ENCODE assay signal across 8 mouse cellular contexts in genomic region chr8:125292933-125293591, GRCm38 (mm10).
DNase-seq lines count a peak whose midpoint lies in the region; ATAC-seq and TF ChIP-seq lines count a peak whose summit lies in the region.

No protein-coding gene starts in this region.

- no peak overlapping the region for H3K4me2 ChIP-seq in forebrain, postnatal 0 days (ENCODE audit: low read depth)
- H3K4me2 ChIP-seq in heart, postnatal 0 days (ENCODE audit: low read depth, low read length) = no peak overlapping the region
- no peak overlapping the region for H3K4me2 ChIP-seq in midbrain, embryonic 16.5 days (ENCODE audit: low read length)

- no peaks in the 10 kb centered on the region for H3K27me3 ChIP-seq in forebrain, postnatal 0 days (ENCODE audit: insufficient read depth, low read length)
- no peaks in the 10 kb centered on the region for H3K27me3 ChIP-seq in heart, postnatal 0 days (ENCODE audit: control insufficient read depth, insufficient read depth, low read length)
- no peaks in the 10 kb centered on the region for H3K27me3 ChIP-seq in midbrain, embryonic 16.5 days (ENCODE audit: control insufficient read depth, insufficient read depth, low read depth, low read length)

- H3K9me3 ChIP-seq in forebrain, postnatal 0 days (ENCODE audit: low read length) = no peaks in the 10 kb centered on the region
- H3K9me3 ChIP-seq in heart, postnatal 0 days (replicated peaks; ENCODE audit: control insufficient read depth, low read length) = no peaks in the 10 kb centered on the region
- no peaks in the 10 kb centered on the region for H3K9me3 ChIP-seq in midbrain, embryonic 16.5 days (replicated peaks; ENCODE audit: control insufficient read depth, low read length, poor library complexity, severe bottlenecking)

- no peaks in the 10 kb centered on the region for H3K4me1 ChIP-seq in forebrain, postnatal 0 days (ENCODE audit: insufficient read depth)
- peaks cover 38% of the 10 kb centered on the region for H3K4me1 ChIP-seq in heart, postnatal 0 days (ENCODE audit: control insufficient read depth, insufficient read depth)
- H3K4me1 ChIP-seq in midbrain, embryonic 16.5 days (ENCODE audit: control insufficient read depth, insufficient read depth, low read length) = no peaks in the 10 kb centered on the region; the same call in 1 of the 2 replicates

- peak; percentile 23 for DNase-seq in ovary, postnatal 36 days (ENCODE audit: low spot score)
- no peak for DNase-seq in ovary, adult 18-20 months (ENCODE audit: low spot score)
- DNase-seq in forebrain, postnatal 0 days = peak; percentile 47
- peak; percentile 92 for DNase-seq in heart, postnatal 0 days (ENCODE audit: low spot score)
- DNase-seq in layer of hippocampus, postnatal 14 days (ENCODE audit: low spot score in 2 of 2) = peak; percentile 36 to 39
- no peak for DNase-seq in thymus, postnatal 4 days
- DNase-seq in natural killer cell, adult 2 months (ENCODE audit: low spot score in 2 of 2) = no peak

- H3K9ac ChIP-seq in forebrain, postnatal 0 days = no peak overlapping the region
- no peak overlapping the region for H3K9ac ChIP-seq in heart, postnatal 0 days (replicated peaks; ENCODE audit: low read depth, low read length)
- H3K9ac ChIP-seq in midbrain, embryonic 16.5 days (ENCODE audit: low read depth, low read length) = no peak overlapping the region

- no peak overlapping the region for H3K4me3 ChIP-seq in forebrain, postnatal 0 days (ENCODE audit: low read depth, low read length)
- no peak overlapping the region for H3K4me3 ChIP-seq in heart, postnatal 0 days (ENCODE audit: low read depth, low read length)
- no peak overlapping the region for H3K4me3 ChIP-seq in midbrain, embryonic 16.5 days (ENCODE audit: low read depth, low read length)

- peak; percentile 87 for TF ChIP-seq EP300 in heart, postnatal 0 days (IDR thresholded peaks at IDR 0.05; ENCODE audit: low read depth)

- TF ChIP-seq CTCF in forebrain, postnatal 0 days (IDR thresholded peaks at IDR 0.05; ENCODE audit: low read depth) = no peak
- no peak for TF ChIP-seq CTCF in heart, postnatal 0 days (IDR thresholded peaks at IDR 0.05; ENCODE audit: low read depth)

- peak overlapping the region; percentile 57 for H3K27ac ChIP-seq in forebrain, postnatal 0 days (ENCODE audit: low read depth, low read length)
- peak overlapping the region; percentile 95 for H3K27ac ChIP-seq in heart, postnatal 0 days (ENCODE audit: low read depth)
- peak overlapping the region; percentile 15; the same call in 1 of the 2 replicates for H3K27ac ChIP-seq in midbrain, embryonic 16.5 days (ENCODE audit: low read length)

- ATAC-seq in forebrain, postnatal 0 days = peak; percentile 69
- peak; percentile 82 for ATAC-seq in heart, postnatal 0 days (ENCODE audit: insufficient read depth, low read depth)
- ATAC-seq in midbrain, embryonic 16.5 days = 0 out of 2 replicates have a peak, but pooled peaks have one; percentile 11

- WGBS in forebrain, postnatal 0 days = 36% methylated on average over 8 of the region's 8 CpGs
- WGBS in heart, postnatal 0 days = 7% methylated on average over 8 of the region's 8 CpGs
- WGBS in midbrain, embryonic 16.5 days = 52% methylated on average over 8 of the region's 8 CpGs

- H3K36me3 ChIP-seq in forebrain, postnatal 0 days (ENCODE audit: insufficient read depth) = no peaks in the 10 kb centered on the region
- H3K36me3 ChIP-seq in heart, postnatal 0 days (replicated peaks; ENCODE audit: control insufficient read depth, insufficient read depth, low read length) = no peaks in the 10 kb centered on the region
- no peaks in the 10 kb centered on the region for H3K36me3 ChIP-seq in midbrain, embryonic 16.5 days (ENCODE audit: control insufficient read depth, insufficient read depth, low read length)

Comparison
In these comparisons a context has a peak if more than half of its experiments do, and no peak if none do; other contexts are left out.
1. DNase-seq: peak in ovary, postnatal 36 days (single experiment), forebrain, postnatal 0 days (single experiment), heart, postnatal 0 days (single experiment) and layer of hippocampus, postnatal 14 days (2 of 2); none in ovary, adult 18-20 months (single experiment), thymus, postnatal 4 days (single experiment) and natural killer cell, adult 2 months (0 of 2).
2. ATAC-seq: peak in every context shown above with its lines; median percentile 82 in heart, postnatal 0 days; 69 in forebrain, postnatal 0 days; 11 in midbrain, embryonic 16.5 days.
3. H3K27ac ChIP-seq: peak in every context shown above with its lines; median percentile 95 in heart, postnatal 0 days; 57 in forebrain, postnatal 0 days; 15 in midbrain, embryonic 16.5 days.